Mouse (Mus musculus): Measurements from ENCODE around the gene Cerkl. TPM values are rescaled to one million over a fixed set of nuclear protein-coding genes. Genes with fewer than 3 reads are reported as not detected.

The Cerkl gene
- polyA plus RNA-seq, 1 experiment from 2014 or later = 0.97 TPM

GRCm38 (mm10) chr2:79459061-79460045 is 2.8 kb upstream of the Cerkl start:
- H3K4me2 ChIP-seq = no peak overlapping the region
- H3K9me3 ChIP-seq (ENCODE audit: control insufficient read depth, low read length) = no peaks in the 10 kb centered on the region
- H3K4me1 ChIP-seq (replicated peaks; ENCODE audit: control insufficient read depth, insufficient read depth, low read length) = no peaks in the 10 kb centered on the region
- no peak overlapping the region for H3K4me3 ChIP-seq (ENCODE audit: low read depth, low read length)
- ATAC-seq (replicated peaks; ENCODE audit: low FRiP score) = no peak
- H3K27ac ChIP-seq (ENCODE audit: low read depth, low read length) = no peak overlapping the region
- H3K27me3 ChIP-seq (replicated peaks; ENCODE audit: control insufficient read depth, insufficient read depth, low read length) = peaks cover 65% of the 10 kb centered on the region
- H3K9ac ChIP-seq (ENCODE audit: low read depth, low read length) = no peak overlapping the region
- 5% methylated on average over 44 of the region's 44 CpGs for WGBS
- DNase-seq (ENCODE audit: low spot score) = no peak
- H3K36me3 ChIP-seq (ENCODE audit: control insufficient read depth, insufficient read depth, low read length) = no peaks in the 10 kb centered on the region

- 34% methylated on average over 3 of the region's 3 CpGs for WGBS
- H3K9ac ChIP-seq (ENCODE audit: low read depth, low read length) = no peak overlapping the region
- H3K4me2 ChIP-seq = no peak overlapping the region
- H3K9me3 ChIP-seq (ENCODE audit: control insufficient read depth, low read length) = no peaks in the 10 kb centered on the region
- ATAC-seq (replicated peaks; ENCODE audit: low FRiP score) (no peak), DNase-seq (ENCODE audit: low spot score) (no peak)
- no peak overlapping the region for H3K27ac ChIP-seq (ENCODE audit: low read depth, low read length)
- H3K4me1 ChIP-seq (replicated peaks; ENCODE audit: control insufficient read depth, insufficient read depth, low read length) = no peaks in the 10 kb centered on the region
- peaks cover 73% of the 10 kb centered on the region for H3K27me3 ChIP-seq (replicated peaks; ENCODE audit: control insufficient read depth, insufficient read depth, low read length)
- H3K36me3 ChIP-seq (ENCODE audit: control insufficient read depth, insufficient read depth, low read length) = no peaks in the 10 kb centered on the region
- H3K4me3 ChIP-seq (ENCODE audit: low read depth, low read length) = no peak overlapping the region
Observed at GRCm38 (mm10) chr2:79457932-79458331, 1.3 kb upstream of the Cerkl start.

- H3K36me3 ChIP-seq (ENCODE audit: control insufficient read depth, insufficient read depth, low read length) = no peaks in the 10 kb centered on the region
- H3K4me2 ChIP-seq = no peak overlapping the region
- WGBS = 56% methylated on average over 3 of the region's 3 CpGs
- ATAC-seq (replicated peaks; ENCODE audit: low FRiP score) = no peak
- H3K9me3 ChIP-seq (ENCODE audit: control insufficient read depth, low read length) = no peaks in the 10 kb centered on the region
- no peaks in the 10 kb centered on the region for H3K4me1 ChIP-seq (replicated peaks; ENCODE audit: control insufficient read depth, insufficient read depth, low read length)
- no peak overlapping the region for H3K9ac ChIP-seq (ENCODE audit: low read depth, low read length)
- H3K27me3 ChIP-seq (replicated peaks; ENCODE audit: control insufficient read depth, insufficient read depth, low read length) = peaks cover 73% of the 10 kb centered on the region
- no peak for DNase-seq (ENCODE audit: low spot score)
- H3K27ac ChIP-seq (ENCODE audit: low read depth, low read length) = no peak overlapping the region
- H3K4me3 ChIP-seq (ENCODE audit: low read depth, low read length) = no peak overlapping the region
Observed at GRCm38 (mm10) chr2:79457434-79457833, 849 bp upstream of the Cerkl start.

- Histone ChIP-seq H3K36me3 (ENCODE audit: control insufficient read depth, insufficient read depth, low read length) (no peaks in the 10 kb centered on the region), H3K9ac (ENCODE audit: low read depth, low read length) (no peak overlapping the region), H3K4me3 (ENCODE audit: low read depth, low read length) (no peak overlapping the region), H3K27ac (ENCODE audit: low read depth, low read length) (no peak overlapping the region), H3K4me1 (replicated peaks; ENCODE audit: control insufficient read depth, insufficient read depth, low read length) (no peaks in the 10 kb centered on the region), H3K27me3 (replicated peaks; ENCODE audit: control insufficient read depth, insufficient read depth, low read length) (peaks cover 71% of the 10 kb centered on the region), H3K4me2 (no peak overlapping the region), H3K9me3 (ENCODE audit: control insufficient read depth, low read length) (no peaks in the 10 kb centered on the region)
- 6% methylated on average over 10 of the region's 10 CpGs for WGBS
- DNase-seq (ENCODE audit: low spot score) (no peak), ATAC-seq (replicated peaks; ENCODE audit: low FRiP score) (no peak)
Observed at GRCm38 (mm10) chr2:79455646-79456045, 939 bp downstream of the Cerkl start.

- H3K27me3 ChIP-seq (replicated peaks; ENCODE audit: control insufficient read depth, insufficient read depth, low read length) = peaks cover 63% of the 10 kb centered on the region
- no peak for DNase-seq (ENCODE audit: low spot score)
- H3K9ac ChIP-seq (ENCODE audit: low read depth, low read length) = no peak overlapping the region
- WGBS = 21% methylated on average over 15 of the region's 15 CpGs
- H3K36me3 ChIP-seq (ENCODE audit: control insufficient read depth, insufficient read depth, low read length) = no peaks in the 10 kb centered on the region
- no peak overlapping the region for H3K4me2 ChIP-seq
- no peaks in the 10 kb centered on the region for H3K4me1 ChIP-seq (replicated peaks; ENCODE audit: control insufficient read depth, insufficient read depth, low read length)
- H3K4me3 ChIP-seq (ENCODE audit: low read depth, low read length) = no peak overlapping the region
- no peak overlapping the region for H3K27ac ChIP-seq (ENCODE audit: low read depth, low read length)
- no peaks in the 10 kb centered on the region for H3K9me3 ChIP-seq (ENCODE audit: control insufficient read depth, low read length)
- no peak for ATAC-seq (replicated peaks; ENCODE audit: low FRiP score)
Observed at GRCm38 (mm10) chr2:79454786-79455446, 1.7 kb downstream of the Cerkl start.

GRCm38 (mm10) chr2:79453901-79454781 is 2.4 kb downstream of the Cerkl start:
- Histone ChIP-seq H3K4me3 (ENCODE audit: low read depth, low read length) (peak overlapping the region; percentile 43), H3K4me1 (replicated peaks; ENCODE audit: control insufficient read depth, insufficient read depth, low read length) (no peaks in the 10 kb centered on the region), H3K27ac (ENCODE audit: low read depth, low read length) (no peak overlapping the region), H3K27me3 (replicated peaks; ENCODE audit: control insufficient read depth, insufficient read depth, low read length) (peaks cover 56% of the 10 kb centered on the region), H3K9ac (ENCODE audit: low read depth, low read length) (no peak overlapping the region), H3K36me3 (ENCODE audit: control insufficient read depth, insufficient read depth, low read length) (no peaks in the 10 kb centered on the region), H3K9me3 (ENCODE audit: control insufficient read depth, low read length) (no peaks in the 10 kb centered on the region), H3K4me2 (peak overlapping the region; percentile 75)
- 6% methylated on average over 55 of the region's 55 CpGs for WGBS
- peak; percentile 76 for ATAC-seq (replicated peaks; ENCODE audit: low FRiP score)
- DNase-seq (ENCODE audit: low spot score) = peak; percentile 83

- Histone ChIP-seq H3K36me3 (ENCODE audit: control insufficient read depth, insufficient read depth, low read length) (no peaks in the 10 kb centered on the region), H3K27ac (ENCODE audit: low read depth, low read length) (no peak overlapping the region), H3K4me2 (no peak overlapping the region), H3K4me3 (ENCODE audit: low read depth, low read length) (no peak overlapping the region), H3K9me3 (ENCODE audit: control insufficient read depth, low read length) (no peaks in the 10 kb centered on the region), H3K4me1 (replicated peaks; ENCODE audit: control insufficient read depth, insufficient read depth, low read length) (no peaks in the 10 kb centered on the region), H3K27me3 (replicated peaks; ENCODE audit: control insufficient read depth, insufficient read depth, low read length) (peaks cover 28% of the 10 kb centered on the region), H3K9ac (ENCODE audit: low read depth, low read length) (no peak overlapping the region)
- DNase-seq (ENCODE audit: low spot score) (no peak), ATAC-seq (replicated peaks; ENCODE audit: low FRiP score) (no peak)
- WGBS = 47% methylated on average over 5 of the region's 5 CpGs
Observed at GRCm38 (mm10) chr2:79451438-79451837, 5.1 kb downstream of the Cerkl start.

- H3K4me1 ChIP-seq (replicated peaks; ENCODE audit: control insufficient read depth, insufficient read depth, low read length) = no peaks in the 10 kb centered on the region
- no peak overlapping the region for H3K4me2 ChIP-seq
- no peaks in the 10 kb centered on the region for H3K36me3 ChIP-seq (ENCODE audit: control insufficient read depth, insufficient read depth, low read length)
- peaks cover 22% of the 10 kb centered on the region for H3K27me3 ChIP-seq (replicated peaks; ENCODE audit: control insufficient read depth, insufficient read depth, low read length)
- ATAC-seq (replicated peaks; ENCODE audit: low FRiP score) (no peak), DNase-seq (ENCODE audit: low spot score) (no peak)
- H3K4me3 ChIP-seq (ENCODE audit: low read depth, low read length) = no peak overlapping the region
- 69% methylated on average over 4 of the region's 4 CpGs for WGBS
- no peak overlapping the region for H3K27ac ChIP-seq (ENCODE audit: low read depth, low read length)
- no peaks in the 10 kb centered on the region for H3K9me3 ChIP-seq (ENCODE audit: control insufficient read depth, low read length)
- H3K9ac ChIP-seq (ENCODE audit: low read depth, low read length) = no peak overlapping the region
Observed at GRCm38 (mm10) chr2:79450684-79451394, 5.7 kb downstream of the Cerkl start.

Measured in liver, embryonic 11.5 days (tissue).